Mouse (Mus musculus) adrenal gland, adult (tissue): ENCODE measurements around the gene Fstl4.
"Not testable (repeated sequence)": the region's sequence is repeated elsewhere in the genome, so short reads cannot be mapped to it uniquely, and the experiment has no call there.

Experiments used
- DNase-seq, 2 experiments: peaks; one replicate each; pipeline ENCODE4 v3.0.0; 2022 to 2023; ENCODE audit warnings: low spot score in 1 of 2; ENCODE audit not compliant: inconsistent age in 2 of 2

Fstl4 gene

DNA sequence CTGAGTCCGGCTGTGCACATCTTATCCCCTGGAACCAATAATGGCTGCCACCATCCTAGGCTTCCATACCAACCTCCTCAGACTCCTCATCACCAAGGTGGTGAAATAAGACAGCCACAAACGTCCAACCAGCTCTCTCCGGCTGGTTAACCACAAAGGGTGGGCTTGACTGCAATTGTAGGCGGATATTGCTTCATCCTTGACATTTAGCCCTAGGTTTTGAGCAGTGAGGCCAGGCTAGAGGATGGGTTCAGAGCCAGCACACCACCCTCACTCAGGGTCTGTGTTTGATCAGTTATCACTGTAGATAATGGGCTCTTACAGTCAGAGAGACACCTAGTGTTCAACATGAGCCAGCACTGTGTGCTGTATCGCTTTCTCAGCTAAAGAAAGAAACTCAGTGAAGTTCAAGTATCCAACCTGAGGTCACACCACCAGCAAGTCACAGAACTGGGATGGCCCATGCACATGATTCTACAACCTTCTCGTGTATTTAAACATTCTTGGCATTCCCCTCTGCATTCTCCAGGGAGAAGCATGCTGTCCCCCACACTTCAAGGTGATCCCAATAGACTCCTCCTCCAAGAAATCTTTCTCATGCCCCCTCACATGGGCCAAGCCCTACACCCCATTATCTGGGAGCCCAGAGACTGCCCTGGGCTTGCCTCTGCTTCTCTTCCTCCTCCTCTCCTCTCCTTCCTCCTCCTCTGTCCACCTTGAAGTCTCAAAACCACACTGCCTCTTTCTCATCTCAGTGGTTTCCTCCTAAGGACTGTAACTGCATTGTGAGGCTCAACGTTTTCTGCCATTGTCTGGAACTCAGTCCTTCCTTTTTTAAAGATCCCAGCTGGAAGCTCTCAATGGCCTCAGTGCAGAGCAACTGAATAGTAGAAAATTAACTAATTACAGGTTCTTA lies 314.2 kb downstream of the Fstl4 start:
- no peak for DNase-seq

DNA sequence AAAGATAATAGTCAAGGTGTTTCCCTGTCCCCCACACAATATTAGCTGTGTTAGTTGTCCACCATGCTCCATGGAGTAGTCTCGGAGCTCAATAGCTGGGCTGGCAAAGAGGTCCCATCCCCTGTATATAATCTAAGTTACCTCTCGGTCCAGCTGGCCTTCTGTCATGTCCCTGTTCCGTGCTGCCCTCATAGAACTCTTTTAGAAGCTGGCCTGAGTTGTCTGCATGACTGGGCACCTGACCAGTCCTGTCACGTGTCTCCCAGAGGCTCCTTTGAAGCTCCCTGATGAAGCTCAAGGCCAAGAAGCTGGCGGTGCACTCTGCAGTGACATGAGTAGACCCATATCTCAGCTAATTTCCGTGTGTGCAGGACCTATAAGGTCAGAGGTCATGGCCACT lies 316.9 kb downstream of the Fstl4 start:
- peak in 1 of 2 experiments; percentile 31 for DNase-seq

DNA sequence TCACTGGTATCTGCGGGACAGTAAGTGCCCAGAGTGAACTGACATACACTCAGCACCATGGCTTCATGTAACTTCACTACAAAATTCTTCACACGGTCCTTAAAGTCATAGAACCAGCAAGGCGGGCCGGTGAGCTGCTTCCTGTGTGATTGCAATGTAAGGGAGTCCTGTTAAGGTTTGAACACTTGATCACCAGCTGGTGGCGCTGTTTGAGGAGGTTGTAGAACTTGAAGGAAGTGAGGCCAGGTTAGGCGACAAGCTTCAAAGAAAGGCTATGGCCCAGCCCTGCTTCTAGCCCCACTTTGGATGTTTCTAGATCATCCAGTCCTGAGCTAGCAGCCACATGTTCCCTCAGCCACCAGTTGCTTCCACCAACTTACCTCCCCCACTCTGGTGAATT lies 320.9 kb downstream of the Fstl4 start:
- peak; percentile 21 to 59 for DNase-seq

DNA sequence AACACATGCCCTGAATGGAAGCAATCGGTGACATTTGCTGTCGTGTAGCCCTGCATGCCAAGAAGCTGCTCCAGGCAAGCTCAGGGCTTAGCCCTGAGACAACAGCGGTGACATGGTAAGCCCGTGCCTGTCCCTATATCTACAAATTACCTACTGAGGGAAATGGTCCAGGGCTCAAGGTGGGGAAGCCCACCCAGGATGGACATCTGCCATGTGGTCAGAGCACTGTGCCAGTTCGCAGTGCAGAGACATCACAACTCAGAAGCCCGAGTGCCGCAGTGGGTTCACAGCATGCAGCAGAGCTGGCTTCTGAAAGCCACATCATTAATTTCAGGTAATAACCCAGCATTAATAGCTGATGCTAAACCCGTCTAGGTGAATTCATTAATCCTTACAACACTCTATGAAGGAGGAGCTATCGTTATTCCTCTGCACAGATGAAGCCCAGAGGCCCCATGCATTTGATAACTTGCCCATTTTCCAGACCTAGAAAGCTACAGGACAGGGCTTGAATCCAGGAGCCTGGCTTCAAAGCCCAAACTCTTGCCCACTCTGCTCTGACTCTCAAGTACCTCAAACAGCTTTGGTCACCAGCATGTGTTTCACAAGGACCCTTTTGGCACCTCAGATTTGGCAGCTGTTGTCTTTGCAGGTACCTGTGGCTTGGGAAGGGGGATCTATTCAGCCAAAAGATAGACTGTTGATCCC lies 321.6 kb downstream of the Fstl4 start:
- no peak for DNase-seq

DNA sequence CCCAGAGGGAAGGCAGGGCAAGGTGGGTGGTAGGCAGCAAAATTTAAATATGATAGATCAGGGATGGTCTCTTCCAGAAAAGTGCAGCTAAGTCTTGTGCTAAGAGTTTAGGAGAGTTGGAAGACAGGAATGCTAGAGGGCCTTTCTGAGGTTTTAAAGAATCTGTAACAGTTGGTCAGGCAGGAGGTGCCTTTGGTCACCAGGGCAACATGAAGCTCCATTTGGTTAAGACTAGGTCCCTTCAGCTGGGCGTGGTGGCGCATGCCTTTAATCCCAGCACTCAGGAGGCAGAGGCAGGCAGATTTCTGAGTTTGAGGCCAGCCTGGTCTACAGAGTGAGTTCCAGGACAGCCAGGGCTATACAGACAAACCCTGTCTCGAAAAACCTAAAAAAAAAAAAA lies 323.5 kb downstream of the Fstl4 start:
- DNase-seq: not testable (repeated sequence)

DNA sequence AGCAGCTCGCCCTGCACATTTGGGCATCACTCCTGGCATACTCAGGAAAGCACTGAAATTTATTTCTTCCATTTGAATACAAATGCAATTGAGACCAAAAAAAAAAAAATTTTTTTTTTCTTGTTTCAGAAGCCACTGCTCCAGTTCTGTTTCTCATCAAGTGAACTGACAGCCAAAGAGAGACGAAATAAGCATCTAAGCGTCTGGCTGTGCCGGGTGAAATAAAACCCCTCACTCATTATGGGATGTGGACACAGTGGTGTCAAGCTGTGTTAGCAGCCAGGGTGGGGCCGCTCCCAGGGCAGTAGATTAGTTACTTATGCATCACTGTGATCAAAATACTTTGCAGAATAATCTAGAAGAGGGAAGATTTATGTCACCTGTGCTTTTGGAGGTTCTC lies 327.2 kb downstream of the Fstl4 start:
- DNase-seq: no peak

DNA sequence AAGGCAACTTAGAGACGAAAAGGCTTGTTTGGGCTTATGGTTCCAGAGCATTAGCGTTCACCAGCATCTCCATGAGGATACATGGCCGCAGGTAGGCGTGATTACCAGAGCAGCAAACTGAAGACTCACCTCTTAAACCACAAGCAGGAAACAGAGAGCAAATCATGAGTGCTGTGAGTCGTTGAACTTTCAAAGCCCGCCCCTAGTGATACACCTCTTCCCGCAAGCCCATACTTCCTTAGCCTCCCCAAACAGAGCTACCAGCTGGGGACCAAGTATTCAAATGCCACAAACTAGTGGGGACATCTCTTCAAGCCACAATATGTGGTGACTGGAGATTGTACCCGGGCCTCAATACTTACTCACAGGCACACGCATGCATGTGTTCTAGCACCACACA lies 332.4 kb downstream of the Fstl4 start:
- no peak for DNase-seq

DNA sequence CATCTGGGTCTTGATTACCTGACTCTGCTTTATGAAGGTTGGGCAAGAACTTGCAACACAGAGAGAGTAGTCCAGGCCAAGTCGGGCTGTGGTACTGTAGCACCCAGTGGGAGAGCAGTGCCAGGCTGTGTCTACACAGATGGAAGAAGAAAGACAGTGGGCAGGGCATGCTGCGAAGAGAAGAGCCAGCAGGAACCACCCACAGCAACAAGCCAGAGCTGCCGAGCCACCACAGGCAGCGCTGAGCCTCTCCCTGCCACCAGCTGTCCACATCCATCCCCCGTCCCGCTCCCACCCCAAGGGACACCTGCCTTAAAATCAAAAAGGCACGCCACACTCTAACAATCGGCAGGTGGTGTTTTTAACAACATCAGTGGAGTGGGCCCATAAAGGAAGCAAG lies 332.9 kb downstream of the Fstl4 start:
- DNase-seq: no peak

DNA sequence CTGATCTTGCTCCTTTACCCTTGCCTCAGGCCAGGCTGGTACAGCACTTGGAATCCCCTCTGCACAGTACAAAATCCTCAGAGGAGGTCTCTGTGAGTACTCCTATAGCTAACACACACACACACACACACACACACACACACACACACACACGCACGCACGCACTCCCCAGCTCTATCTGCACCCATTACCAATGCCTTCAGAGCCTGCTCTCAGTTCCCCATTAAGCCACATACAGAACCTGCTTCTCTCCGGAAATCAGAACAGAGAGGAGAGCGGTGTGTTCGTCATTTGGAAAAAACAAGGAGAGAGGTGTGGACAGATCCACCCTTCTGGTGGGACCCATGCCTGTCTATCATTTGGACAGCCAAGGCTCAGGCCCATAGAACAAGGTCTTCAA lies 333.4 kb downstream of the Fstl4 start:
- DNase-seq: no peak

DNA sequence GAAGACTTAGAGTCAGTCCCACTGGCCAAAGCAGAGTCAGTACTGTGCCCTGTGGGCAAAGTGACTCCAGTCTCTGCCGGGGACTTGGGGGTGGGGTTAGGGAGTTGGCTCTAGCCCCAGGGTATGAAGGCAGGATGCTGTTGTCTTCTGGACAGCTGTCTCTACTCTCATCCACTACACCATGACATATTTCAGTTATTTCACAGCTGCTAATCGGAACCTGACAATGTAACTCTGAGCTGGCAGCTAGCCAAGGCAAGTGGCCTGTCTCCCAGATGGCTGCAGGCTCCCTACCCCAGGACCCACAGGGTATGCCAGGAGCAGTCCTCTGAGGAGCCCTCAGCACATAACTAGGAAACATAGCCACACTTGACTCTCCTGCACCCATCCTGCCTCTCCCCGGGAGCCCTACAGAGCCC lies 334.4 kb downstream of the Fstl4 start:
- DNase-seq: no peak

DNA sequence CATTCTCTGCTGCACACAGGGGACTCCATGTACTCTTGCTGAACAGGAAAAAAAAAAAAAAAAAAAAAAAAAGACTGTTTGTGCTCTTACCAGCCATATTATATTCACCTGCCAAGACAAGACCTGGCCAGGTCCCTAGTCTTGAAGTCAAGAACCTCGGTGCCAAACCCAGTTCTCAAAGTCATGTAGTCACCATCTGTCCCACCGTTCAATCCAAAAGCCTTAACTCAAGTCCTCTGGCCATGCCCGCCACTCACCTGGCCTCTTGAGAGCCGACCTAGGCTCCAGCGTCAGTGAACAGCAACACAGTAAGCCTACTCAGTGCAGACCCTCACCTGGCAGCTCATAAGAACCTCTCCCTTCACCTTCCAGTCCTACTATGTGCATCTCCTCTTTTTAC lies 334.9 kb downstream of the Fstl4 start:
- DNase-seq: no peak

DNA sequence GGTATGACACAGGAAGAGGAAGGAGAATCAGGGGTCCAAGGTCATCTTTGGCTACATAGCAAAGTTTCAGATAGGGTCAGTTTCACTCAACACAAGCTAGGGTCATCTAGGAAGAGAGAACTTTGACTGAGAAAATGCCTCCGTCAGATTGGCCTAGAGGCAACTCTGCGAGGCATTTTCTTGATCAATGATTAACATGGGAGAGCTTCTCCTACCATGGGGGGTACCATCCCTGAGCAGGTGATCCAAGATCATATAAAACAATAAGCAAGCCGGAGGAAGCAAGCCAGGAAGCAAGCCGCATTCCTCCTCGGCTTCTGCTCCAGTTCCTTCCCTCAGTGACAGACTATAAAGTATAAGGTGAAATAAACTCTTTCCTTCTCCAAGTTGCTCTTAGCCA lies 337.3 kb downstream of the Fstl4 start:
- DNase-seq: no peak

DNA sequence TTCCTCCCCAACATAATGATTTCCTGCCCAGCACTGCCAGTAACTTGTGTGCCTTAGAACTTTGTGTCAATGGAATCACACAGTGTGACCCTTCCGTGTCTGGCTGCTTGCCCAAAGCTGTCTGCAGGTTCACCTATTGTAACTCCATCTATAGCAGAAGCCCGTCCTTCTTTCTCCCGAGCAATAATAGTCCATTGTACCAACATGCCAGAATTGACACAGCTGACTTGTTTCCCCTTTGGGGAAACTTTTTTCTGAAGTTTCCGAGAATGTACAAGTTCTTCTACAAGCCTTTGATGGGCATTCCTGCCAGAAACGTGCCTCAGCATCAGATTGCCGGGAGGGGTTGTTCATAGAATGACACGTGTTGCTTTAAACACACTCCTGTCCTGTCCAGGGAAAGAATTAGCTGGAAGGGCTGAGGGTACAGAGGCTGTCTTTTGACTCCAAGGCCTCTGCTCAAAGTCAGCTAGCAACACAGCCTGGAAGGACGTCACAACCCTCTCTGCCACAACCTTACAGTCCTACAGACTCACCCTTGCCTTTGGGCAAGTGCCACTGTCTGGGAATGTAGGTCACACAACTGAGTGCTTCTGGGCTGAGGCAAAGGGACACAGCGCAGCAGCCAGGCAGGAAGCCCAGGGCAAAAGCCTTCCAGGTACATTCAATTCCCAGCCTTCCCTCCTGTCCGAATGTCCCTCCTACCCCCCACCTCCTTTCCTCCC lies 339.3 kb downstream of the Fstl4 start:
- peak; percentile 17 to 61 for DNase-seq

DNA sequence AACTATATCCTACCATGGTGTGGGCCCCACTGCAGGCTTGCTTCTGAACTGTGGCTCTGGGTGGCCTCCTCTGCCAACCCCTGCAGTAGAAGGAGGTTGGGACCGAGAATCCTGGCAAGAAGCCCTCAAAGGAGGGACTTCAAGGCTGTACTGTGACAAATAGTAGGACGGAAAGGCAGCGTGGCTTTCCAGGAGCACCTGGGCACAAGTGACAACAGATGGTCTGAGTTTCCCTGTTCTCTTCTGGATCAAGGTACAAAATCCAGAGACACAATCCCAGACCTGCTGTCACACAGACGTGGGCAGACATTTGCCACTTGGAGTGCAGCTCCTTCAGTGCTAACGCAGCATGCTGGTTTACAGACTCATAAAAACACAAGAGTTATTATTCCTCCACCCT lies 343.3 kb downstream of the Fstl4 start:
- DNase-seq: peak in 1 of 2 experiments; percentile 34

DNA sequence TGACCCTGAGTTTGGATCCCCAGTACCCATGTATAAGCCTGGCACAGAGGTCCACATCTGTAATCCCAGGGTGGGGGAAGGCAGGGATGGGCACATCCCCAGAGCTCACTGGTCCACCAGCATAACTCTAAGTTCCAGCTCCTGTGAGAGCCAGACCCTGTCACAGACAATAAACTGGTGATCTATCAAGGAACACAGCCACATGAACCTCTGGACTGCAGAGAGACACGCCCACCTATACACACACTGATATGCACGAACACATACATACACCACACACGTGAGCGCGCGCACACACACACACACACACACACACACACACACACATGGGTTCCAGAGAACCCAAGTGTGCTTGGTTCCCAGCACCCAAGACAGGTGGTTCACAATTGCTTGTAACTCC lies 344.4 kb downstream of the Fstl4 start:
- DNase-seq: no peak

DNA sequence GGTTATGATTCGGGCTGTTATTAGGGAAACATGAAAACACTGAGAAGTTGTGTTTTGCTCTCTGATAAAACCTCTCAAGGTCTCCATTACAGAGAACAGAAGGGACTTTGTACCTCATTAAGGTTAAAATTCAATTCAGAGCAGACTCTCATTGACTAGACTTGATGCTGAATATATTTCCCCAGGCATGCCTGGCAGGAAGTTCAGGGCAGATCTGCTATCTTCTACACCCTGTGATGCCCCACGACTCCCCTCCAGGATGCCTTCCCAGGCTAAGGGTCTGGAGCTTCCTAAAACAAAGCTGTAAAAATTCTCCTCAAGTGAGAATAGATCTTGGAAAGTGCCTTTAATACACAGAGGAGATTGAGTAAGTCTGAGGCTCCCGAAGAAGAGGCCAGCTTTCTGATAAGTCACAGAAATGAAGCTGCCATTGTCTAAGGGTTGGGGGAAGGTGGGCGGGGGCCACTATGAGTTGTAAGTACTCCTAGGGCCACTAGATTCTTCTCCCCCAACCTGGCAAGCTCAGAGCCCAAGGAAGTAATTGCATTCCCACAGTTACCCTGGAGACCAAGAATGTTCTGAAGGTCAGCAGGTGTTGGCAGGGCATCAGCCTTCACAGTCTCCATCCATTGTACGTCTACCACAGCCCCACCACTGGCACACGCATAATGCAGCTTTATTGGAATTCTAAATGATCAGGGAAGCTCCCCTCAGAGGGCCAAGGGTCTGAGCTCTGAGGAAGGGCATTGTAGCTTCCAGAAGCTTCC lies 345.4 kb downstream of the Fstl4 start:
- no peak for DNase-seq

DNA sequence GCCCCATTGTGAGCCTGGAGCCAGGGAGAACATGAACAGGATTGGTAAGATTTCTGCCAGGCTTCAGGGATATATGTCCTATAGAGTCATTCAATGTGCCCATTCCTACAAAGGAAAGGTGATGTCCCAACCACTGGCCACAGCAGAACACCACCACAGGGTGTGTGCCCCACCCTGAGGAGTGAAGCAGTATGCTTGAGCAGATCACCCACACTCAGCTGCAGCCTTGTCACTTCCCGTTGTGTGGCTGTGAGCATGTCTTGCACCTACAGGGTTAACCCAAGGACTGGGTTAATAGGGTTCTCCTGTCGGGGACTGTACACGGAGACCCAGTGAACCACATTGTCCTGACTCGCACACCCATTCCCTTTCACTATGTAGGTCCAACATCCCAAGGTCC lies 351.3 kb downstream of the Fstl4 start:
- DNase-seq: no peak

DNA sequence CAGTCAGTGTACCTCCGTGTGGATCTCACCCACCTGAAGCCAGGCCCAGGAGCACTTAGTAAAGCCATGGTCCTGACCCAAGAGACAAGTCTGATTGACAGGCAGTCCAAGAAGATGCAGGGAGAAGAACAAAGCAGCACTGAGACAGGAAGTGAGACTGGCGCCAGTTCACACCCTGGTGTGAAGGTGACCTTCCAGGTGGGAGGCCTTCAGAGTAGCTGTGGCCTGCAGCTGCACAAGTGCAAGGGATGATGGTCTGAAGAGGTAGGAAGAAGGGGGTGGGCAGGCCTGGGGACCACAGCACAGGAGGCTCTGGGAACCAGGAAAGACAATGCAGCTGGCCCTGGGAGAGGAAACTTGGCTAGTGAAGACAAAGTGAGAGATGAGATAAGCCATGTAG lies 351.9 kb downstream of the Fstl4 start:
- DNase-seq: no peak

DNA sequence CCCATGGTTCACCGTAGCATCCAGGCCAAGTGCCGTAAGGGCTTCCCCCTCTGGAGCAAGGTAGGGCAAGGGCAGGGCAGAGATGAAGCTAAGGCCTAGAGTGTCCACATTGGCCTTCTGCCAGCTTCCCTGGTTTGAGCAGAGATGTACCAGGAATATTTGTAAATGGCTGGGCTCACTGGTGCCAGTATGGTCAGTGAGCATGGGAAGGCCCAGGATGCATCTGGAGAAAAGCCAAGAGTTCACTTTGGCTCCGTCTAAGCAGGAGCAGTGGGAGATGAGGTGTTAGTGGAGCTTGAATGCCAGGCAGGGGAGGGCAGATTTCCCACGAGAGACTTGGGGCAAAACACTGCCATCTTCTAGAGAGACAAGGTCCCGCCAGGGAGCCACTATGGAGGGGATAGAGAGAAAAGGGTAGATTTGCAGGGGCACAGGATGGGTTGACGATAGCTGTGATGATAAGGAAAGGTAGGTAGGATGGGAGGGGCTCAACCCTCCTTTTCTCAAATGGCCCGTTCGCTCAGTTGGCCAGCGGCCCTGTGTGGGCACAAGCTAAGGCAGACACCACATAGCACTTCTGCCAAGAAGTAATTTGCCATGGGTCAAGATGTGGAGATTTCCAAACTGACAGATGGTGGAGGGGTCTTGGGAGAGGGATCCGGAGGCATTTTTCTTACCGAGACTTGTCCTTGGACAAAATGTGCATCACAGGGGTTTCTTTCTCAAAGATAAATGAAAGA lies 354.0 kb downstream of the Fstl4 start:
- no peak for DNase-seq

DNA sequence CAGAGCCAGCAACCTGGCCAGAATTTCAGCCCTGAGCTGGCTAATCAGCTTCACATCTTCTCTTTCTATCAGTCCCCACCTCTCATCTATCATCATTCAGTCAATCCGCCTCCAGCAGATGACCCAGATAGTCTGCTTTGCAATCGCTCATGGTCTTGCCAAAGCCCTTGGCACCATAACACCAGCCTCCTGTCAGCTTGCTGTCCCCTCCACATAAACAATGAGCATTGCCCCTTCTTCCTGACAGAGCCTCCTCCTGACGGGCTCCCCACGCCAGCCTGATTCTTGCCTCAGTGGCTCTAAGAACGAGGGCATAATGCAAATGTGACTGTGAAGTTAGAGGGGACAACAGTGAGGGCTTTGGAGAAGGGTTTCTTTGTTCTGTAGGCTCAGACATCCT lies 355.5 kb downstream of the Fstl4 start:
- DNase-seq: no peak
